Mouse (Mus musculus) cerebellum, postnatal 14 days (tissue): ENCODE data around the gene Anapc2.
"Not testable (repeated sequence)": the region's sequence is repeated elsewhere in the genome, so short reads cannot be mapped to it uniquely, and the experiment has no call there.

Experiments
- DNase-seq, 2 experiments: peaks; one replicate each; pipeline ENCODE4 v3.0.0; 2021; ENCODE audit warnings: mixed read lengths in 2 of 2

Gene Anapc2

DNA sequence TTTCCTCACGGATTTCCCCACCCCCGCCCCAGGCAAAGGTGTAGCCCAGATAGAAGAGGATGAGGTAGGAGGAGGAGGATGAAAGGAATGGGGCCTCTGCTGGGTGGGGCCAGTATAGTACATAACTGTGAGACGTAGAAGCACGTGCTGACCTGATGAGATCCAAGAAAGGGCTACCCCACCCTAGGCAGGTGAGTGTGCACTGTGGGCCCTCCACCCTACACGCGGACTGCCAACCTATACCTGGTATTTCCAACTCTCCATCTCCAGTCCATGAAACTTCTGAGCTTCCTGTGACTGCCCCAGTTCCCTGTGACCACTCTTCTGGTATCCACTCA, 30.9 kb upstream of the Anapc2 start:
- no peak for DNase-seq

DNA sequence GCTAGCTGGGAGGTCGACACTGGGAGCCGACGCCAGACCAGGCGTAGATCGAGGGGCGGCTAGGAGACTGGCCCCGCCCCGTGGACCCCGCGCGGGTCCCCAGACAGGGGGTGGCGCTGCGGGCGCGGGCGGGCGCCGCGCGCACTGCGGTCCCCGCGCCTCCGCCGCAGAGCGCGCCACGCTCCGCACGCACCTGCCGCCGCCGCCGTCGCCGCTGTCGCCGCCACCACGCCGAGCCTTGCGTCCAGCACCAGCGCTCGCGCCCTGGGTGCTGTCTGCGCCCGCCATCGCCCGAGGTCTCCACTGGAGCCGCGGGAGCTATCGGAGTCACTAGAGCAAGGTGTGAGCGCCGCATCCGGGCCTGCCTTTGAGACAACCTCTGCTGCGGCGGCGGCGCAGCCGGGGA, 30.2 kb upstream of the Anapc2 start, which contains the start of the genes Rnf208 and Cysrt1:
Gene Rnf208 (plus strand): TSS at position 155 of the 406 bp plus-strand sequence.
Gene Cysrt1 (minus strand): TSS at position 352 of the 406 bp plus-strand sequence.
- DNase-seq: peak; percentile 61 to 63

DNA sequence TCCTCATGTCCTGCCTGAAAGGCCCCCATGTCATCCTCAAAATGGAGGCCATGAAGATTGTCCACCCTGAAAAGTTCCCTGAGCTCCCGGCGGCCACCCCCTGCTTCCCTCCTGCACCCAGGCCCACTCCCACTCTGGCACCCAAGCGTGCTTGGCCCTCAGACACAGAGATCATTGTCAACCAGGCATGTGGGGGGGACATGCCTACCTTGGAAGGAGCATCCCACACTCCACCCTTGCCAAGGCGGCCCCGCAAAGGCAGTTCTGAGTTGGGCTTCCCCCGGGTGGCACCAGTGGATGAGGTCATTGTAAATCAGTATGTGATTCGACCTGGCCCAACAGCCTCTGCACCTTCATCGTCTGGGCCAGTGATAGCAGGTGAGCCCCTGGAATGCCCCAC, 28.9 kb upstream of the Anapc2 start:
- DNase-seq: no peak

DNA sequence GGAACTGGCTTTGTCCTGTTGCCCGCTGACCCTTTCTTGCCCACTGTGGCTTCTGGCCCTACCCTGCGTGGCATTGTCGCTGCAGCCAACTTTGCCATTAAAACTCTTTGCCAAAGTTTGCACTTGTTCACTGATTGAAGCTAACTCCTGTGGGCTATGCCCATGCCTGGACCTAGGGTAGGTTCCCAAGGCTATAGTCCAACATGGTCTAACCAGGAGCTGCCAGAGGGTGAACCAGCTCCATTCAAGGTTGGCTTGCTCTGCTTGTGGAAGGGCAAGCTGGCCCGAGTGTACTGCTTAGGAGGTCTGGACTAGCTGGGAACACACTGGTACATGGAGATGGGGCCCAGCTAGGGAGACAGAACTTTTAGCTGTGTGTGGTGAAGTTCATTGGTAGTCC, 28.1 kb upstream of the Anapc2 start:
- DNase-seq: no peak

DNA sequence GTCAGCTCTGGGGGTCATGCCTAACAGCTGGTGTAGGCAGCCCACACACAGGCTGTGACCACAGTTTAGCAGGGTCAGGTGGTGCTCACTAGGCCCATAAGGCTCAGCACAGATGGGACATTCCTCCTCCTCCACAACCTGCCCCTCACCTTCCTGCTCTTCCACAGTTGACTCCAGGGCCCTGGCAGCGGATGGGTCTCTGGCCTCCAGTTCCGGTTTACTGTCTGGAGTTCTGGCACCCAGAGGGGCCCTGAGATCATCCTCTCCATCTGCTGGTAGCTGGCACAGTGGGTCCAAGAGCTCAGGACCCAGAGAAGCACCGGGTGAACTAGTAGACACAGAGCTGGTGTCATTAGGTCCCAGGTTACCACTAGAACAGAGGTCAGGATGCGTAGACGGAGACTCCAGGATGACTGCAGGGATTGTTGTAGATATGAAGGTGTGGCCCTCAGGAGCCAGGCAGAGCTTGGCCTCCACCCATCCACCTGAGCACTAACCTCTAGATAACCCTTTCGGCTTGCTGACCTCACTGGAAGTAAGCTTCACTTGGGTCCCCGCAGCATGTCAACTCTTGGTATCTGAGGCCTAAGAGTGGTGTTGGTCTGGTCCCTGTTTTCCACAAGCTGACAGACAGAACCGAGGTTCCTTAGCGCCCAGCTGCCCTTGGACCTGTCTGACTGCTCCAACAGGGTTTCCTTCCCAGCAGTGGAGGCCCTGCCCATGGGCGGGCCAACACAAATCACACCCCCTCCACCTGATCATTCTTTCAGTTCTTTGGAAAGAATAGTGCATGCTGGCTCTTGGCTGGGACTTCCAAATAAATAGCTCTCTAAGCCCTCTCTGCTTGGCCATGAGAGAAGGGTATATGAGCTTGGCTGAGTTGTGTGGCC, 25.9 kb upstream of the Anapc2 start, which contains the start of gene AL732309.1:
Gene AL732309.1 (minus strand): TSS at position 681 of the 890 bp plus-strand sequence.
- peak in 1 of 2 experiments; percentile 56 for DNase-seq

DNA sequence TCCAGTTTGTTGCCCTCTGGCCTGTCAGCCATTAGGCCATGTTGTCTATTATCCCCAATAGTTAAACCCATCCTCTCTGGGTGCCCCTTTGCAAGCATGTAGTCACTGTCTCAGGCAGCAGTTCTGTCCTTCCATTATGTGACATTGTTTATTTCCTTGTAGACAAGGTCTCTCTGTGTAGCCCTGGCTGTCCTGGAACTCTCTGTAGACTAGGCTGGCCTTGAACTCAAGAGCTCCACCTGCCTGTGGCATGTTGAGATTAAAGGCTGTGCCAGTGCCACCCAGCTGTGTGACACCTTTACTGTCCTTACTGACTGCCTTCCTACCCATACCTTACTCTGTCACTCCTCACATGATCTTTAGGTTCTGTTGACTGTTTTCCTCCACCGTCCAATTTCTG, 19.9 kb upstream of the Anapc2 start:
- peak in 1 of 2 experiments; percentile 43 for DNase-seq

DNA sequence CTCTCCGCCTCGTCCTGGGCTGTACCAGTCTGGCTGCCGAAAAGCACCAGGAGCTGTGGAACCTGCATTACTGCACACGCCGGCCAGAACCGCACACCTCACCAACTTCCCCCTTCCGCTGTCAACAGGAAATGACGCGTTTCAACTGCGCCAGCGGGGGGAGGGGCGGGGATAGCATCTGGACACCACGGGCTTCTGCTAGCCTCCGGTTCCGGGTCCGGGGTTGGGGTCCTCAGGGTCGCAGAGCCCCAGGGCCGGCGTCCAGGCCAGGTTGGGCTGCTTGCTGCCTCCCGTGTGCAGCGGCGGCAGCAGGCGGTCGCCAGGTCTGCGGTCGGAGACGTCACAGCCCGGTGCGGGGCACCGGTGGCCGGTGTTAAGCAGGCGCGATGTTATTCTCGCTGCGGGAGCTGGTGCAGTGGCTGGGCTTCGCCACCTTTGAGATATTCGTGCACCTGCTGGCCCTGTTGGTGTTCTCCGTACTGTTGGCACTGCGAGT, 16.9 kb upstream of the Anapc2 start, which contains the start of gene Tmem203:
Gene Tmem203 (plus strand): TSS at position 156 of the 496 bp plus-strand sequence.
- DNase-seq: peak; percentile 91 to 94

DNA sequence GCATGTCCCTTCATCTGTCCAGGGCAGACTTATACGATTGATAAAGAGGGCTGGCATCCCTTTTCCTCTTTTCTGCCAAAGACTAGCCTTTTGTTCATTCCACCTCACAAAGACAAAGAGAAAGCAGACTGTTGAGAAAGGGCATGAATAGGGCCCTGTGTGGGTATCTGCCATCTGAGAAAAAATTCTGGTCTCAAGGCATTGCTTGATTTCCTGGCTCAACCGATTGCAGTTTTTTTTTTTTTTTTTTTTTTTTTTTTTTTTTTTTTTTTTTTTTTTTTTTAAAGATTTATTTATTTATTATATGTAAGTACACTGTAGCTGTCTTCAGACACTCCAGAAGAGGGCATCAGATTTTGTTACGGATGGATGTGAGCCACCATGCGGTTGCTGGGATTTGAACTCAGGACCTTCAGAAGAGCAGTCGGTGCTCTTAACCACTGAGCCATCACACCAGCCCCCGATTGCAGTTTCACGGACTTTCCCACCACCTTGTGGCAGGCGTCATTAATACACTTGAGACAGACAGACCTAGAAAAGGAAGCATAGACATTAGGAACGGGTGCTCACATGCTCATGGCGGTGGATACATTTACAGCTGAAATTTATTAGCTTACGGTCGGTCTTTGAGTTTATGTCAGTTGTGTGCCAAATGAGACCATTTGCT, 15.7 kb upstream of the Anapc2 start:
- peak; percentile 76 to 82 for DNase-seq

DNA sequence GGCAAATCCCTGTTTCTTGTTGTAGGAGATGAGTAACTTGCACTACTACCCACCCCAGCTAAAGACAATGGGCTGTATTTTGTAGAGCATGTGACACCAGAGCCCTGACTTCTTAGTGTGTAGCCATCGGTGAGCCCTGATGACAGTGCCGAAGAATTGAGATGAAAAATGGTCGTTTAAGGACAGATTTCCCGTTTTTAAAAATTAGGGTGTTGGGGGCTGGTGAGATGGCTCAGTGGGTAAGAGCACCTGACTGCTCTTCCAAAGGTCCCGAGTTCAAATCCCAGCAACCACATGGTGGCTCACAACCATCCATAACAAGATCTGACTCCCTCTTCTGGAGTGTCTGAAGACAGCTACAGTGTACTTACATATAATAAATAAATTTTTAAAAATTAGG, 15.0 kb upstream of the Anapc2 start:
- DNase-seq: not testable (repeated sequence)

DNA sequence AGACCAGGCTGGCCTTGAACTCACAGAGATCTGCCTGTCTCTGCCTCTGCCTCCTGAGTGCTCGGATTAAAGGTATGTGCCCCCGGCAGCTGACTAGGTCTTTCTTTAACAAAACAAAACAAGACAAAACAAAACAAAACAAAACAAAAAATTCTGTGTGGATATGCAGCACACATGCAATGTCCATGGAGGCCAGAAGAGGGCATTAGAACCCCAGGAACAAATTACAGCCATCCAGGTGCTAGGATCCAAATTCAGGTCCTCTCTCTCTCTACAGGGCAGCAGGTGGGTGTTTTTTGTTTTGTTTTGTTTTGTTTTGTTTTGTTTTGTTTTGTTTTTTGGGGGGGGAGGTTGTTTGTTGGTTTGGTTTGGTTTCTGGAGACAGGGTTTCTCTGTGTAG, 13.4 kb upstream of the Anapc2 start:
- peak in 1 of 2 experiments; percentile 51 for DNase-seq

DNA sequence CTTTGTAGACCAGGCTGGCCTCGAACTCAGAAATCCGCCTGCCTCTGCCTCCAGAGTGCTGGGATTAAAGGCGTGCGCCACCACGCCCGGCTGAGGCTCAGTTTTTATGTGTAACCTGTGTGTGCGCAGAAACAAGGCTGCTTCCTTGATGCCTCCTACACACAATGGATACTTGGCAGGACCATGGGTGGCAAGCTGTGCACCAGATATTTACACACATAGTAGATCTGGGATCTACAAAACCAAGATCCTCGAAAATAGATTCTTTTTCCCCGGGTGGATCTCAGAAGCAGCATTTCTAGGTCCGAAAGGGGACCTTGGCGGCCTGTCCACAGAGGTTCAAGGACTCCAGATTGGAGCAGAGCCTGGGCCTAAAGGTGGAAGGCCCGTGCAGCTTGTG, 10.4 kb upstream of the Anapc2 start:
- DNase-seq: no peak

DNA sequence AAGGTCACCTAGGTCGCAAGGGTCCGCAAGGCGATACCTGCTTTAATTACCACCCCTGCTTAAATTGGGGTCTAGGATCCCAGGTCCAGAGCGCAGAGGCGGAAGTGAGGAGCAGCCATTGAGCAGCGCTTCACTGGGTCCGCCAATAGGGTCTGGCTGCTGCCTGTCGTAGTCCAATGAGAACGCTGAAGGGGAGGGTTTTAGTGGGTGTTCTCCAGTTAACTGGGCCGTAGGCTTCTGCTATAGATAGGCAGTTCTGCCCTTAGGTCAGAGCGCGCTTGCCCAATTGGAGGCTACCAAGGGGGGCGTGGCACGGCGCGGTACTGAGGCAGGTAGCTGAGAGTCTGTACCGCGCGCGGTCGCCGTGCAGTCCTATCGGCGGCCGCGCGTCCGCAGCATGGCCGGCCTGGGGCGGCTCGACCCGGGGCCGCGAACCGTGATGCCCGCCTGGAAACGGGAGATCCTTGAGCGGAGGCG, 9.9 kb upstream of the Anapc2 start, which contains the start of gene Tprn:
Gene Tprn (plus strand): TSS at position 328 of the 477 bp plus-strand sequence.
- DNase-seq: peak; percentile 98

DNA sequence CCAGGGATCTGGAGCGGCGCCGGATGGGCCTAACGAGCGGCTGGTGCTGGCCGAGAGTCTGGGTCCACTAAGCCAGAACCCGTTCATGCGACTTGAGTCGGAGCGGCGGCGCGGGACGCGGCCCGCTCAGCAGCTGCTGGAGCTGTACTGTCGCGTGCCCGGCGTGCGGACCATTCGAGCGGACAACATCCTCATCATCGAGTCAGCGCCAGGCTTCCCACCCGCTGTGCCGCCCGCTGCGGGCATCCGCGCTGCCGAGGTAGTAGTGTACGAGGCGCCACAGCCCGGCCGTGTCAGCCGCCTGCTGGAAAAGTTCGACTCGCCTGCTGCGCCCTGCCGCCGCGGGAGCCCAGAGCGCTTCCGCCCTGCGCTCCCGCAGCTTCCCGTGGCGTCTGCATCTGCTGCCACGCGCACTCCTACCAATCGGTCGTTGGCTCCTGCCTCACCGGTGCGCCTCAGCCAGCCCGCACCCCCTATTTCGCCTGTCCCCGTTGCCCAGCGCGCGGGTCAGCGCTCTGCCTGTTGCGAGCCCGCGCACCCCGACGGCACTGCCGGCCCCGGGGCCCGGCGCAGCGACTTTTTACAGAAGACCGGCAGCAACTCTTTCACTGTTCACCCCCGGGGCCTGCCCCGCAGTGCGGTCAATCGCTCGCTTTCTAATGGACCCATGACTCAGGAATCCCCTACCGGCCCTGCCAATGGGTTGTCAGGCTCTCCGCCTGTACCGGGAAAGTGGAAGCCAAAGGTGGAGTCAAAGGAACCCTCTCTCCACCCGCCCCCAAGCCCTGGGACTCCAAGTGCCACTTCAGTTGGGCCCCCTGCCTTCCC, 9.3 kb upstream of the Anapc2 start:
- peak; percentile 88 to 90 for DNase-seq

DNA sequence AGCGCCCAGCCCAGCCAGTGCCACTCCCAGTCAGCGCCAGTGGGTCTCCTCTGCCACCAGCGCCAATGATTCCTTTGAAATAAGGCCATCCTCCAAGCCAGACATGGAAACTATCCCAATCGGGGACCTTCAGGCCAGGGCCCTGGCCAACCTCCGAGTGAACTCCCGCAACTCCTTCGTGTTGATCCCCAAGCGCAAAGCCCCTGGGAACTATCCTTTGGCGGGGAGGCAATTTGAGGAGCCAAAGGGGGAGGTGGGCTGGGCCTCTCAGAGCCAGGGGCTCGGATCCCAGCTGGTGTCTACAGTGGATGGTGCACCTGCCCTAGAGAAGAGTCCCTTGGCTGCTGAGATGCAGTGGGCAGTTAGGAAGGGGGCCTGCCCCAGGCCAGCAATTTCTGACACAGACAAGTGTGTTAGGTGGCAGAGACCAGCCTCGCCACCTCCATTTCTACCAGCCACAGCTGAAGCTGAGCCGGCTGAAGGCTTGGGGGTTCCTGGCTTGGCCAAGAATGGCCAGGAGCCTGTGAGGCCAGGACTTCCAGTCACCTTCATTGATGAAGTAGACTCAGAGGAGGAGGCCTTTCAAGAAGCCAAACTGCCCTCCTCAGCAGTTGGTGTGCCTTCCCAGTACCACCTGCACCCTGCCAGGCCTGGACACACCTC, 8.5 kb upstream of the Anapc2 start:
- DNase-seq: peak; percentile 69 to 70

DNA sequence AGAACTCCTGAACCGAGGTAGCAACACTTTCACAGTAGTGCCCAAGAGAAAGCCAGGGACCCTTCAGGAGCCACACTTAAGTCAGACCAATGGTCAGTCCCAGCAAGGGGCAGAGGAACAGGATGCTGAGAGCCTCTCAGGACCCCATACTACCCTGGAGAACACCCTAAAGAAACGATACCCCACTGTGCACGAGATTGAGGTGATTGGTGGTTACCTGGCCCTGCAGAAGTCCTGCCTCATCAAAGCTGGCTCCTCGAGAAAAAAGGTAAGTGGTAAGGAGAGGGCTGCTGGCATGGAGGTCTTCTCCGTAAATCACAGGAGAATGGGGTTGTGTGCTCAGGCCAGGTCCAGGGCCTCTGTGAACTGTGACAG, 8.0 kb upstream of the Anapc2 start:
- peak in 1 of 2 experiments; percentile 46 for DNase-seq

DNA sequence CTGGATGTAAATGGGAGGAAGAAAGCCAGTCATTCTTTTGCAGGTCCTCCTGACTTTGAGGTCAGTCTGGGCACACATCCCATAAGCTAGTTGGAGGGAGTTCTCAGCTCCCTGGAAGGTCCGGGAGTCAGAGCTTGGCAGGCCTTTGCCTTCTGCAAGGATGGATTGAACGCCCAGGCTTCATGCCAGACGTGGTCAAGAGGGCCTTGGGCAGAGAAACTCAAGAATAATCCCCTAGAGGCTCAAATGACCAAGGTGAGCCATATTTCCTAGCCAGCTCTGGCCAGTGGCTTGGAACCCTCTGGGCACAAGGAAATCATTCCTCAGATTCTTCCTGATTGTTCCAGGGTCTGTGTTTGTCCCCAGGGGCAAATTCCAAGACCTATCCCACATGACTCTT, 7.4 kb upstream of the Anapc2 start:
- DNase-seq: peak; percentile 95 to 96

DNA sequence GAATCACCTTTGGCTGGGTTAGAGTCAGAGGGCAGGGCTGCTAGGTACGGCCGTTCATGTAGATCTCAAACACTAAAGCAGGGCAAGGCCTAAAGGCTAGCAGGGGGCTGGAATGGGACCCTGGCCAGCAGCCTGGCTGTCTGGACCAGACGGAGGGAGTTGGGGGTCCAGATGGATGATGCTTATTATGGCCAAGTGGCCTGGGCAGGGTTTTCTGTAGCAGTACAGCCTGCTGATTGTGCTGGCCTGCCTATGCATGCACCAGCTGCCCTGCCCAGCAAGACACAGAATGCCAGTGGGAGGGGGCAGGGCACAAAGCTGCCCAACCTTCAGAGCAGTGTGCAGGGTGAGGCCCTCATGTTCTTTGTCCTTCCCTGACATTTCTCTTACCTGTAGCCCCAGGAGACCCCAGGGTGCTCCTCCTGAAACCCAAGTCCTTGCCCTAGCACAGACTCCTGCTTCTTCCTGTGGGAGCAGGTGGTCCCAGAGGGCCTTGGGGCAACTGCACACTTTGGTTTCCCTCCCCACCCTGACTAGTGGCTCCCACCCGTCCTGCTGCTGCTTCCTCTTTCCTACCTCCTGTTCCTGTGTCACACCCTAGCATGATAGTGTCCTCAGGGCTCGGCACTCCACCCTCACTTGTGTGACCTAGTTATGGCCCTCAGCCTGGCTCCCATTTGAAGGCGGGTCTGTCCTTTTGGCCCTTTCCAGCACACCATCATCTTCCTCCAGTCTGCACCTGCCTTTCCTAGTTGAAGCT, 6.2 kb upstream of the Anapc2 start:
- DNase-seq: peak; percentile 98 to 99

DNA sequence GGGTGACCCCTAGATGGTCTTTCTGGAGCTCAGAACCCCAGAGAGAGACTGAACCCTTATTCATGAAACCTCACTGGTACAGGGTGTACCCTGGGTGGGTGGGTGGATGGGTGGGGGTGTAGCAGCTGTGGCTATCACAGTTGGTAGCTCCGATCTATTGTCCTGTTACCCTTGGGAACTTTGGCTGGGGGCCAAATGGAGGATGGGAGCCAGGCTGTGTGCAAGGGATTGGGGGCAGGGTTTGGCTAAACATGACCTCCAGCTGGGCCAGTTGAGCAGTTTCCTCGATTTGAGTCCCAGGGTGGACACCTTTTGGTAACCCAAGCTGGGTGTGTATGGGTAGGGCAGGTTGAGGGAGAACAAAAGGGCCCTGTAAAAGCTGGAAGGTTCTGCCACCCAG, 5.6 kb upstream of the Anapc2 start:
- DNase-seq: peak; percentile 90 to 93

DNA sequence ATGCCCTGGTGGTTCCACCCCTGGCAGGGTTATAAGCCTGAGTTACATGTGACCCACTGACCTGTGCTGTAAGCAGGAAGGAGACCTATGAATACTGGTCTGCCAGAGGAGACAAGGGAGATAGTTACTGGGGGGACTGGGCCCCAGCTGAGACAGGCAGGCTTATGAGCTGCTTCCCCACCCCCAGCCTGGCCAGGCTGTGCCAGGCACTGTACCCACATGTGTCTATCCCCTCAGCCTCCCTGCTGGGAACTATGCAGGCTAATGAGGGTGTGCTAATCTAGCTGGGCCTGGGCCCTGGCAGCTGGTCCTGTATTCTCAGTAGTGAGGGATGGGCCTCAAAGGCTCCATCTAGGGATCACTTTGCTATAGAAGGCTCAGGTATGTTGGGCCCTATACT, 5.0 kb upstream of the Anapc2 start:
- DNase-seq: peak; percentile 75 to 76

DNA sequence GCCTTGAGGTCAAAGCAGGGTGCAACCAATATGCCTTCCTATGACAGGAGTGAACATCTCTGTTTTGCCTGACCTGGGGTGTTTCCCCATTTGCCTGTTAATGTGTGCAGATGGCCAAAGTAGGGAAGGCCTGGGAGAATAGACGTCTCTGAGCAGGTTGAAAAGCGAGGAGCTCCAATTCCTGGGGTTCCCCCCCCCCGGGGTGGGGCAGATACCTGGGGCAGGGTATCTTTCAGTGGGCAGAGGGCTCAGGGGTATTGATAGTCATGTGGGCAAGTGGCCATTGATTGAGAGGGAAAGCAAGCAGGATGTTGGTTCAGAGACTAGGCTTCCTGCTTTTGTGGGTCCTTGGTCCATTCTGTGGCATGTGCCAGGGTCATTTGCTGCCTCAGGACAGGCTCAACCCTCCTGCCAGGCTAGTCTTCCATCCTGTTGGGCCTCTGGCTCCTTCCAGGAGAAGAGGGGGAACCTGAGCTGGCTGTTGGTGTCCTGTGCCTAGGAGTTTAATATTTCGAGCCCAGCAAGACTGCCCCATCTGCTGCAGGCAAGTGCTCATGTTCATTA, 4.5 kb upstream of the Anapc2 start:
- DNase-seq: peak; percentile 54 to 60

DNA sequence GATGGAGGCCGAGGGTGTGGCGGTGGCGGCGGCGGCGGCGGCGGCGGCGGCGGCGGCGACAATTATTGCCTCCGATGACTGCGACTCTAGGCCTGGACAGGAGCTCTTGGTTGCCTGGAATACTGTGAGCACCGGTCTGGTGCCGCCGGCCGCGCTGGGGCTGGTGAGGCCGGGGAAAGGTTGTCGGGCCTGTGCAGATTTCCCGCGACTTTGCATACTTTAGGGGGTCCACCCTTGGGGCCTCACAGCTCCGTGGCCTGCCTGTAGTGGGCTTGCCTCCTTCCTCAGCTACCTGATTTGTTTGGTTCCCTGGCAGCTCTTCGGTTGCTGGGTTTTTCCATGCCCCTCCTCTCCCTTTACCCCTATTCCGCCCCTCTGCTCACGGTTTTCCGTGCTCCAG, 237 bp downstream of the Anapc2 start:
- DNase-seq: no peak
